Mouse (Mus musculus): Measurements from ENCODE around the gene Thap12. TPM values are rescaled to one million over a fixed set of nuclear protein-coding genes. Genes with fewer than 3 reads are reported as not detected.

The Thap12 gene
- polyA plus RNA-seq, 1 experiment from 2014 or later: 21.8 TPM

DNA sequence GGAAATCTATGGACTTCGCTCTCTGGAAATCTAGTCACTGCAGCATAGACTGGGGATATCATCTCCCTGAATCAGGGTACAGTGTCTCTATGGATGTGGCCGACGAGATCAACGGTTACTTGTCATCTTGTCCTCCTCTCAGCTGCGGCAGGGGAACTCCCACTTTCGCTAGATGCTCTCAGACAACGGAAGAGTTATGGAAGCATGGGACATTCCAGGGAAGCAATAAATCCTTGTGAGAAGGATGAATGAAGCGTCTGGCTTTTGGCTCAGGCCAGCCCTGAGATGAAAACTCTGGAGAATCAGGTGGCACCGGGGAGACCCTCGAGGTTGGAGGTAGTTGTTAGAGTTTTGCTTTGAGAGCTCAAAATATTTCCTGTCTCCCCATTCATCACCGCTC is 53.1 kb downstream of the Thap12 start:
- ATAC-seq: no peak
- Histone ChIP-seq H3K4me2 (replicated peaks; ENCODE audit: low read depth) (no peak overlapping the region), H3K27me3 (replicated peaks; ENCODE audit: control insufficient read depth, insufficient read depth, low read length) (no peaks in the 10 kb centered on the region), H3K4me3 (ENCODE audit: low read depth, low read length) (no peak overlapping the region), H3K36me3 (ENCODE audit: control insufficient read depth, insufficient read depth) (no peaks in the 10 kb centered on the region), H3K4me1 (replicated peaks; ENCODE audit: control insufficient read depth, insufficient read depth, low read length) (no peaks in the 10 kb centered on the region), H3K9ac (ENCODE audit: low read depth, low read length) (no peak overlapping the region), H3K27ac (ENCODE audit: low read depth, low read length) (no peak overlapping the region), H3K9me3 (ENCODE audit: control insufficient read depth) (no peaks in the 10 kb centered on the region)
- 62% methylated on average over 11 of the region's 11 CpGs for WGBS
- no peak for TF ChIP-seq CTCF (IDR thresholded peaks at IDR 0.05; ENCODE audit: low read depth)

DNA sequence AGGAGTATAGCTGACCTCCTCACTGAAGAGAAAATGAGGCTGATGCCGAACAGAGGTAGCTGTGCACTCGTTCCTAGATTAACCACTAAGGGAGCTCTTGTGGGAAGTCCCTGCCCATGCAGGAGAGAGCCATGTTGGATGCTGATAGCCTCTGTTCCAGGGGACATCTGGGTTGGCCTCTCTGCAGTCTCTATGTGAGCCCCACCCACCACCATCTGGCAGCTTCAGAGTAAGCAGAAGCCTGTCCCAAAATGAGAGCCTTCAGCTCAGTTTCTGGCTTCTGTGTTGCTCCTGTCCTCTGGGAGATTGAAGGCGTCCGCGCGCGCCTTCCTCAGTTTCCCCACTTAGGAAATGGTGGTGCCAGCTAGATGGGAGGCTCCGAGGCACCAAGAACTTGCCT is 53.7 kb downstream of the Thap12 start:
- 86% methylated on average over 8 of the region's 8 CpGs for WGBS
- Histone ChIP-seq H3K4me3 (ENCODE audit: low read depth, low read length) (no peak overlapping the region), H3K9me3 (ENCODE audit: control insufficient read depth) (no peaks in the 10 kb centered on the region), H3K36me3 (ENCODE audit: control insufficient read depth, insufficient read depth) (no peaks in the 10 kb centered on the region), H3K27ac (ENCODE audit: low read depth, low read length) (no peak overlapping the region), H3K4me1 (replicated peaks; ENCODE audit: control insufficient read depth, insufficient read depth, low read length) (no peaks in the 10 kb centered on the region), H3K27me3 (replicated peaks; ENCODE audit: control insufficient read depth, insufficient read depth, low read length) (no peaks in the 10 kb centered on the region), H3K4me2 (replicated peaks; ENCODE audit: low read depth) (no peak overlapping the region), H3K9ac (ENCODE audit: low read depth, low read length) (no peak overlapping the region)
- no peak for TF ChIP-seq CTCF (IDR thresholded peaks at IDR 0.05; ENCODE audit: low read depth)
- no peak for ATAC-seq

DNA sequence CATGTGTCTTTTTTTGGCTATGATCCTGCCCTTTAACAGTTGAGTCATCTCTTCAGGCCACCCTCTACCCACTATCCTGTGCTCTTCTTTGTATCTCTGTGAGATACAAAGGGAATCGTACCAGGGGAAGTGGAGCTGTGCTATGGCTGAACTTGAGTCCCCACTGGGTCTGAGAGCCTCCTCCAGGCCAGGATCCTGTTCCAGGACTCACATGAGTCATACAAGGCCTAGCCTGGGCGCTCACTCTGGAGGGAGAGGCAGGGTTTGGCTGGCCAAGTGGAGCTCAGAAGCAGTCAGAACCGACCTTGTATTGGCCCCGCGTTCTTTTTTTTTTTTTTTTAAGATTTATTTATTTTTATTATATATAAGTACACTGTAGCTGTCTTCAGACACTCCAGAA is 57.2 kb downstream of the Thap12 start:
- Histone ChIP-seq H3K4me1 (replicated peaks; ENCODE audit: control insufficient read depth, insufficient read depth, low read length) (no peaks in the 10 kb centered on the region), H3K36me3 (ENCODE audit: control insufficient read depth, insufficient read depth) (no peaks in the 10 kb centered on the region), H3K9me3 (ENCODE audit: control insufficient read depth) (no peaks in the 10 kb centered on the region), H3K27me3 (replicated peaks; ENCODE audit: control insufficient read depth, insufficient read depth, low read length) (no peaks in the 10 kb centered on the region), H3K27ac (ENCODE audit: low read depth, low read length) (no peak overlapping the region), H3K4me3 (ENCODE audit: low read depth, low read length) (no peak overlapping the region), H3K9ac (ENCODE audit: low read depth, low read length) (no peak overlapping the region), H3K4me2 (replicated peaks; ENCODE audit: low read depth) (no peak overlapping the region)
- TF ChIP-seq CTCF (IDR thresholded peaks at IDR 0.05; ENCODE audit: low read depth): no peak
- 81% methylated on average over 5 of the region's 5 CpGs for WGBS
- ATAC-seq: no peak

DNA sequence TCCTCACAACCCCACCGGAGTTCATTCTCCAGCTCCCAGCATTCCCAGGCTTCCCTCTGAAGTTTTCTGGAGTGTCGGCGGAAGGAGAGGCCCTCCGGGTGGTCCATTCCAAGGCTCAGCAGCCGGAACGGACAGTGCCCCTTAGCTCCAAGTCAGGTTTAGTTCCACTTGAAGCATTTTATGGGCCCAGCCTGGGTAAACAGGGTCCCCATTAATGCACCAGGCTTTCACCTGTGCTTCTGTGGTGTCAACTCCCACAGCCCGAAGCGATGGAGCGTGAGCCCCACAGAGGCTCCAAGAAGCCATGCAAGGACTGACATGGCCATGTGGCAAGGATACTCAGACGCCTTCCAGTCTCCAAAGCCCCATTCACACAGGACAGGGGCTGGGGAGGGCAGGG is 61.0 kb downstream of the Thap12 start:
- Histone ChIP-seq H3K4me1 (replicated peaks; ENCODE audit: control insufficient read depth, insufficient read depth, low read length) (no peaks in the 10 kb centered on the region), H3K27ac (ENCODE audit: low read depth, low read length) (no peak overlapping the region), H3K9me3 (ENCODE audit: control insufficient read depth) (no peaks in the 10 kb centered on the region), H3K4me3 (ENCODE audit: low read depth, low read length) (no peak overlapping the region), H3K4me2 (replicated peaks; ENCODE audit: low read depth) (no peak overlapping the region), H3K27me3 (replicated peaks; ENCODE audit: control insufficient read depth, insufficient read depth, low read length) (no peaks in the 10 kb centered on the region), H3K36me3 (ENCODE audit: control insufficient read depth, insufficient read depth) (no peaks in the 10 kb centered on the region), H3K9ac (ENCODE audit: low read depth, low read length) (no peak overlapping the region)
- 93% methylated on average over 10 of the region's 10 CpGs for WGBS
- no peak for ATAC-seq
- no peak for TF ChIP-seq CTCF (IDR thresholded peaks at IDR 0.05; ENCODE audit: low read depth)

DNA sequence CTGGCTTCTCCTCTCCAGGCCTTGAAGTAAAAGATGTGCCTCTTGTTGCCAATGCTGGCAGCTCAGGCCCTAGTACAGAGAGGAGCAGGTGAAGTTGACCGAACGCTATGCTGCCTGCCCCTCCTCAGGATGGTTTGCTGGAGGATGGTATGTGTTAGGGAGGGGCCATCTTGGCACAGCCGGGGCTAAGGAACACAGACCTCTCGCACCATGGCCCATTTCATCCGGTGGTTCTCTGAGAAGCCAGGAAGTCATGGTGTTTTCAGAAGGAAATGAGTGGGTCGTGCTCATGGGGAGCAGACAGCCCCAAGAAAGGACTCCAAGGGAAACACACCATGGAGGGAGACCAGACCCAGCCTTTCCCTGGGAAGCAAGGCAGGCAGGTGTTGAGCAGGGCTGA is 64.4 kb downstream of the Thap12 start:
- Histone ChIP-seq H3K4me2 (replicated peaks; ENCODE audit: low read depth) (no peak overlapping the region), H3K9ac (ENCODE audit: low read depth, low read length) (no peak overlapping the region), H3K27ac (ENCODE audit: low read depth, low read length) (no peak overlapping the region), H3K27me3 (replicated peaks; ENCODE audit: control insufficient read depth, insufficient read depth, low read length) (no peaks in the 10 kb centered on the region), H3K36me3 (ENCODE audit: control insufficient read depth, insufficient read depth) (no peaks in the 10 kb centered on the region), H3K9me3 (ENCODE audit: control insufficient read depth) (no peaks in the 10 kb centered on the region), H3K4me1 (replicated peaks; ENCODE audit: control insufficient read depth, insufficient read depth, low read length) (0 out of 2 replicates have a peak, but pooled peaks cover 9% of the 10 kb centered on the region), H3K4me3 (ENCODE audit: low read depth, low read length) (no peak overlapping the region)
- WGBS: 67% methylated on average over 6 of the region's 6 CpGs
- no peak for TF ChIP-seq CTCF (IDR thresholded peaks at IDR 0.05; ENCODE audit: low read depth)
- no peak for ATAC-seq

Other genes starting within 250 kb of the Thap12 start
- 6.3 and 6.9 TPM in 2 replicates for gene Lrrc32, start 213.8 kb upstream of the Thap12 start, polyA plus RNA-seq (2015; fragmentation: Nextera tagmentation; extraction: Ambion mirVana)
- gene Emsy, start 46.3 kb upstream of the Thap12 start, polyA plus RNA-seq (2015; fragmentation: Nextera tagmentation; extraction: Ambion mirVana): 5.8 and 7.0 TPM in 2 replicates
- gene Wnt11, start 132.0 kb downstream of the Thap12 start, polyA plus RNA-seq (2015; fragmentation: Nextera tagmentation; extraction: Ambion mirVana): 0.80 and 1.1 TPM in 2 replicates